Mouse (Mus musculus): Measurements from ENCODE around the gene Cit.

DNA sequence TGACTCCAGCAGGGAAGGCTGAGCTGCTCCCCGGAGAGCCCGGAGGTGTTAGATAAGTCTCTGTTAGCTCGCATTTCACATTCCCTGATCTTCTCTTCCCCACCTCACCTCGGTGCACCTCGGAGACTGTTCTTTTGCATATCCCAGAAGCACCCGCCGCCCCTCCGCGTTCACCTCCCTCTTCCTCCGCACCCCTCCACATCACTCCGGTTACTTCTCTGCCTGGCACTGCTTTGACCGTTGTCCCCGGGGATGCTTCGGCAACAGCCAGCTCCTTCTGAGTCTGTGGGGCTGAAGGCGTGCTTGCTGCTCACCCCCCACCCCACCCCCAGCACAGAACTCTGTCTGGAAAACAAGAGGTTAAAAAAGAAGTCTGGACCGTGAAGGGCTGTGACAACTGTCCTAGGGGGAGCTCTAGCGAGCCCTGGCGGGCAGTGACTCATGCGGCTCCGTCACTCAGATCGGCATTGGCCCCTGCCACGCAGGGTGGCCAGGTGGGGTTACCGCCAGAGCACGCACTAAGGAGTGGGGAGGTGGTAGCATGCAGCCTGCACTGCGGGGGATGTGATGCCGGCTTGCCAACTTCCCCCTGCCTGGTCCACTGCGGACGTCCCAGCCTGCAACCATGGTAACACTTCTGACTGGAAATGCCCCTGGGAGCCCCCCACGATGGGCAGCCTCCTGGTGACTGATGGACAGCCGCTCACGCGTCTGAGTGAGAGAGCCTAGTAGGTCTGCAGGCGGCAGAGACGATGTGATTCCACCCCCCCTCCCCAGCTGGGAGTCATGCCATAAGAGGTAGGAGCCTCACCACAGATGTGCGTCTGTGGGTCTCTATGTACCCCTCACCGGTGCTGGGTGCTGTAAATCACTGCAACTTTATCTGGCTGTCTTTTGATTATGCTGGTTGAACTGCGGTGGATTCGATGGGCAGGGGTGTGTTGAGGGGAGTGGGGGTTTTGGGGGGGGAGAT is 62.2 kb downstream of the Cit start:
- TF ChIP-seq NRF1 (IDR thresholded peaks at IDR 0.05; ENCODE audit: insufficient read depth, low read depth, low read length, poor library complexity, severe bottlenecking) (no peak), USF1 (IDR thresholded peaks at IDR 0.05; ENCODE audit: low read depth, low read length) (no peak), MAX (IDR thresholded peaks at IDR 0.05; ENCODE audit: low read length) (no peak), ETS1 (IDR thresholded peaks at IDR 0.05; ENCODE audit: low read depth, low read length) (no peak), SMC3 (IDR thresholded peaks at IDR 0.05; ENCODE audit: low read depth, low read length) (no peak), ZNF384 (IDR thresholded peaks at IDR 0.05; ENCODE audit: low read depth, low read length) (no peak), CTCF (IDR thresholded peaks at IDR 0.05 in 2 of 3, conservative IDR thresholded peaks at IDR 0.05 in 1 of 3; ENCODE audit: control insufficient read depth in 1 of 3, insufficient read depth in 1 of 3, low read depth in 2 of 3, low read length in 3 of 3, poor library complexity in 1 of 3, severe bottlenecking in 1 of 3) (no peak), CHD1 (IDR thresholded peaks at IDR 0.05; ENCODE audit: low read depth, low read length) (no peak), HCFC1 (IDR thresholded peaks at IDR 0.05; ENCODE audit: low read depth, low read length) (no peak), GABPA (IDR thresholded peaks at IDR 0.05; ENCODE audit: low read depth, low read length) (no peak), ZC3H11A (IDR thresholded peaks at IDR 0.05; ENCODE audit: low read depth, low read length) (no peak), MXI1 (IDR thresholded peaks at IDR 0.05; ENCODE audit: low read depth, low read length) (no peak), MAFK (IDR thresholded peaks at IDR 0.05; ENCODE audit: borderline replicate concordance, low read depth, low read length) (no peak), EP300 (IDR thresholded peaks at IDR 0.05; ENCODE audit: low read depth in 1 of 2, low read length in 2 of 2) (no peak)

Measured in MEL (cell line).